Mouse (Mus musculus) gastrocnemius, postnatal 25 days (tissue): ENCODE data around the gene Mapk10. TPM values are rescaled to one million over a fixed set of nuclear protein-coding genes. Genes with fewer than 3 reads are reported as not detected.

ENCODE experiments used
- DNase-seq: peaks from one replicate; pipeline ENCODE4 v3.0.0; 2022
- total RNA-seq, 2 experiments: library from RNA; stranded (reverse); gene quantifications; 1 replicate in 1 of 2; 2 replicates in 1 of 2; pipeline ENCODE4 v1.2.3; 2021

The Mapk10 gene
- total RNA-seq, 2 experiments from 2014 or later, result 0.95 to 1.3 TPM

- no peak for DNase-seq
These were observed 353.1 kb downstream of the Mapk10 start for GRCm38 (mm10) chr5:102858047-102858446.

Other genes starting within 250 kb of the Mapk10 start
- gene Ptpn13, start 213.9 kb upstream of the Mapk10 start, total RNA-seq, result 1 to 10 TPM; 2.5 to 2.7 TPM